Mouse (Mus musculus) liver, postnatal 0 days (tissue): ENCODE measurements around the gene Scn3a. TPM values are rescaled to one million over a fixed set of nuclear protein-coding genes. Genes with fewer than 3 reads are reported as not detected.

Source experiments
- ATAC-seq: fragments of 200-750 bp; cut with Nextera tagmentation; 2 replicates; pipeline ENCODE4 v1.8.0; 2017; ENCODE audit warnings: mild to moderate bottlenecking, moderate library complexity
- DNase-seq: peaks from one replicate; pipeline ENCODE4 v3.0.0-alpha.2; 2016
- H3K27ac ChIP-seq: fragments of 300-500 bp; sonication (generic); 2 replicates; pipeline ENCODE4 v1.5.1; 2014; ENCODE audit warnings: antibody characterized with exemption, moderate library complexity, mild to moderate bottlenecking, low read depth
- H3K27me3 ChIP-seq: fragments of 300-500 bp; sonication (generic); 2 replicates; pipeline ENCODE4 v1.6.1; 2014; ENCODE audit warnings: low read length, control low read depth, mixed read lengths; ENCODE audit not compliant: insufficient read depth
- H3K36me3 ChIP-seq: fragments of 300-500 bp; sonication (generic); replicated peaks from 2 replicates; pipeline ENCODE4 v1.6.1; 2014; ENCODE audit warnings: mild to moderate bottlenecking, control low read depth, low read length, moderate library complexity, mixed read lengths; ENCODE audit not compliant: insufficient read depth
- H3K4me1 ChIP-seq: fragments of 300-500 bp; sonication (generic); 2 replicates; pipeline ENCODE4 v1.6.1; 2014; ENCODE audit warnings: antibody characterized with exemption, mild to moderate bottlenecking, control low read depth; ENCODE audit not compliant: insufficient read depth
- H3K4me2 ChIP-seq: fragments of 300-500 bp; sonication (generic); 2 replicates; pipeline ENCODE4 v1.6.1; 2014; ENCODE audit warnings: low read depth, mild to moderate bottlenecking, low read length, moderate library complexity, mixed read lengths
- H3K4me3 ChIP-seq: fragments of 300-500 bp; sonication (generic); 2 replicates; pipeline ENCODE4 v1.5.1; 2014; ENCODE audit warnings: low read depth, low read length
- H3K9ac ChIP-seq: fragments of 300-500 bp; sonication (generic); replicated peaks from 2 replicates; pipeline ENCODE4 v1.6.1; 2014; ENCODE audit warnings: mild to moderate bottlenecking, moderate library complexity
- H3K9me3 ChIP-seq: fragments of 300-500 bp; sonication (generic); 2 replicates; pipeline ENCODE4 v1.6.1; 2016; ENCODE audit warnings: mild to moderate bottlenecking, control low read depth, low read length, mixed read lengths
- CTCF ChIP-seq: sonication (generic); IDR thresholded peaks from 2 replicates; pipeline ENCODE4 v1.5.1; 2016; ENCODE audit warnings: antibody characterized with exemption, low read depth
- EP300 ChIP-seq: IDR thresholded peaks from 2 replicates; pipeline ENCODE4 v1.6.1; 2016; ENCODE audit warnings: antibody characterized with exemption, low read depth, mild to moderate bottlenecking
- WGBS: fragments of 180-500 bp; shearing (Covaris S2); extraction: QIAGEN DNeasy Blood & Tissue Kit; methylation state at CpG from one replicate; pipeline ENCODE4 v1.1.7; 2014; ENCODE audit not compliant: insufficient replicate concordance; 5-methylcytosine and 5-hydroxymethylcytosine counted together
- polyA plus RNA-seq: library from polyadenylated mRNA; unstranded; fragments of >200 nt; fragmentation: Nextera tagmentation; extraction: Ambion mirVana; gene quantifications from 2 replicates; pipeline ENCODE4 v1.2.1, GENCODE M21; 2015

The Scn3a gene
- polyA plus RNA-seq, 1 experiment from 2014 or later = 0.12 TPM

- no peaks in the 10 kb centered on the region for H3K36me3 ChIP-seq
- peak; percentile 31 for DNase-seq
- H3K27ac ChIP-seq = peak overlapping the region; percentile 82
- peak; percentile 75 for ATAC-seq
- no peak overlapping the region for H3K4me3 ChIP-seq
- no peaks in the 10 kb centered on the region for H3K9me3 ChIP-seq
- peaks cover 7% of the 10 kb centered on the region; the same call in 1 of the 2 replicates for H3K4me1 ChIP-seq
- 64% methylated on average over 6 of the region's 6 CpGs for WGBS
- TF ChIP-seq EP300 (peak; percentile 52; the same call in 1 of the 2 replicates), CTCF (no peak)
- no peak overlapping the region for H3K4me2 ChIP-seq
- H3K9ac ChIP-seq = no peak overlapping the region
- no peaks in the 10 kb centered on the region for H3K27me3 ChIP-seq
These were observed 18.8 kb downstream of the Scn3a start for GRCm38 (mm10) chr2:65548665-65549064.

- Histone ChIP-seq H3K9ac (no peak overlapping the region), H3K36me3 (no peaks in the 10 kb centered on the region), H3K27ac (no peak overlapping the region), H3K4me1 (peaks cover 5% of the 10 kb centered on the region; the same call in 1 of the 2 replicates), H3K4me3 (no peak overlapping the region), H3K4me2 (no peak overlapping the region), H3K27me3 (no peaks in the 10 kb centered on the region), H3K9me3 (no peaks in the 10 kb centered on the region)
- no peak for ATAC-seq
- DNase-seq = no peak
- TF ChIP-seq CTCF = no peak
- no peak for TF ChIP-seq EP300
- 66% methylated on average over 4 of the region's 4 CpGs for WGBS
These were observed 20.1 kb downstream of the Scn3a start for GRCm38 (mm10) chr2:65547341-65547740.

GRCm38 (mm10) chr2:65542906-65543592 is 24.4 kb downstream of the Scn3a start:
- DNase-seq = no peak
- TF ChIP-seq EP300 = no peak
- TF ChIP-seq CTCF = no peak
- Histone ChIP-seq H3K9me3 (no peaks in the 10 kb centered on the region), H3K27ac (no peak overlapping the region), H3K4me1 (no peaks in the 10 kb centered on the region), H3K4me2 (no peak overlapping the region), H3K4me3 (no peak overlapping the region), H3K27me3 (no peaks in the 10 kb centered on the region), H3K9ac (no peak overlapping the region), H3K36me3 (no peaks in the 10 kb centered on the region)
- WGBS = 71% methylated on average over 10 of the region's 10 CpGs
- no peak for ATAC-seq

DNA sequence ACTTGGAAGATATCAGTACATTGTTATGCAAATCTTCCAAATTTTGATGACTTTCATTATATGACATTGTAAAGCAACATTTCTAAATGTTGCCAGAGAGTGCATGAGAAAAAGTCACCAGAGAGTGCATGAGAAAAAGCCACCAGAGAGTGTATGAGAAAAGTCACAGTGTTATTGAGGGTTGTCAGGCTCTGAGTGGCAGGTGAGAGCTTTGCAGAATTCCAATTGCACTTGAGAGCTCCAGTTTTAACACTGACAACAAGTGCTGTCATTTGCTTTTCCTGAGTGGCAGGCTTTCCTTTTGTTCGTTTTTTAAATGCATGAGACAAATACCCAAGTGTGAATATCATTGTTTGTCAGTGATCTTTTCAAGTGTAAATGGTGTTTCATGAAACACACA is 25.6 kb downstream of the Scn3a start:
- H3K36me3 ChIP-seq = no peaks in the 10 kb centered on the region

GRCm38 (mm10) chr2:65538436-65538835 is 29.0 kb downstream of the Scn3a start:
- no peak for DNase-seq
- no peak overlapping the region for H3K4me3 ChIP-seq
- no peak overlapping the region for H3K9ac ChIP-seq
- no peaks in the 10 kb centered on the region for H3K36me3 ChIP-seq
- H3K27ac ChIP-seq = no peak overlapping the region
- no peak for TF ChIP-seq EP300
- TF ChIP-seq CTCF = no peak
- WGBS = 57% methylated on average over 5 of the region's 5 CpGs
- H3K4me1 ChIP-seq = no peaks in the 10 kb centered on the region
- no peaks in the 10 kb centered on the region for H3K27me3 ChIP-seq
- H3K4me2 ChIP-seq = no peak overlapping the region
- no peaks in the 10 kb centered on the region for H3K9me3 ChIP-seq
- ATAC-seq = no peak

More for the DNA sequence above, 25.6 kb downstream of the Scn3a start:
- Histone ChIP-seq H3K9ac (no peak overlapping the region), H3K4me1 (no peaks in the 10 kb centered on the region), H3K4me3 (no peak overlapping the region), H3K4me2 (no peak overlapping the region), H3K27me3 (no peaks in the 10 kb centered on the region), H3K9me3 (no peaks in the 10 kb centered on the region), H3K27ac (no peak overlapping the region)
- TF ChIP-seq EP300 (no peak), CTCF (no peak)
- ATAC-seq (no peak), DNase-seq (no peak)
- 52% methylated on average over 1 of the region's 1 CpGs for WGBS

DNA sequence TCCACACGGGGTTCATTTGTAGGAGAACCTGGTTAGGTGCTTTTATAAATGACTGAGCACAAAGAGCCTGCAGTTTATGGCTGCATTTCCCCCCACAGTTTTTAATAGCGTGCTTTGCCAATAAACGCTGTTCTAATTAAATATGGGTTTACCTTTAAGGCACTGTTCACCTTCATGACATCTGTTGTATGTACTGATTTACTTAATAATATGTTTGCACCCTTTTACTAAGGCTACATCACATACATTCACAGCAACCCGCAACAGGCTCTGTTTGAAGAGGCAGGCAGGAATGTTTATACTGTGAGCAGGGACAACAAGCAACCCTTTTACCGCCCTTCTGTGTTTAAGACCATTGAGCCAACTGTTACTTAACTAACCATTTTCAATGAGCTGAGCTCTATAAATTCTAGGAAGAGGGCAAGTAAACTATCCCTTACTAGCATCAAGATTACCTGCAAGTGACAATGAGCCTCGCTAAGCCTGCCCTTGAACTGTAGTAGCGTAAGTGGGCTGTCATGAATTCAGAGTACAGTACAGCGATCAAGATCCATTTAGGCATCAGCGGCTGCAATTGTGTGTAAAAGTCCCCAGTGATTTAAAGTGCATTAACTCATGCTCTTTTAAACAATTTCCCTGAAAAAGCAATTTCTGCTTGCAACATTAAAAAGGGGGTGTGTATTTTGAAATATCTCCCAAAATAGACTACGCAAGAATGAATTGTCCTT is 35.1 kb downstream of the Scn3a start:
- DNase-seq = no peak
- H3K27ac ChIP-seq = no peak overlapping the region
- TF ChIP-seq CTCF (no peak), EP300 (no peak)
- H3K9me3 ChIP-seq = no peaks in the 10 kb centered on the region
- H3K4me3 ChIP-seq = no peak overlapping the region
- H3K4me1 ChIP-seq = no peaks in the 10 kb centered on the region
- H3K4me2 ChIP-seq = no peak overlapping the region
- H3K27me3 ChIP-seq = no peaks in the 10 kb centered on the region
- H3K9ac ChIP-seq = no peak overlapping the region
- no peak for ATAC-seq
- 74% methylated on average over 10 of the region's 10 CpGs for WGBS
- no peaks in the 10 kb centered on the region for H3K36me3 ChIP-seq
